Mouse (Mus musculus) intestine, embryonic 14.5 days (tissue): ENCODE measurements around the gene Spata17. TPM values are rescaled to one million over a fixed set of nuclear protein-coding genes. Genes with fewer than 3 reads are reported as not detected.

Experiments used
- ATAC-seq: fragments of 200-750 bp; cut with Nextera tagmentation; replicated peaks from 2 replicates; pipeline ENCODE4 v1.8.0; 2017; ENCODE audit warnings: low read depth, moderate number of reproducible peaks, moderate TSS enrichment, moderate library complexity; ENCODE audit not compliant: low FRiP score, low TSS enrichment
- DNase-seq: peaks from one replicate; pipeline ENCODE4 v3.0.0-alpha.2; 2018; ENCODE audit warnings: low spot score
- H3K27ac ChIP-seq: fragments of 300-500 bp; sonication (generic); 2 replicates; pipeline ENCODE4 v1.5.1; 2014; ENCODE audit warnings: low read depth, mild to moderate bottlenecking, control low read depth
- H3K27me3 ChIP-seq: fragments of 300-500 bp; sonication (generic); replicated peaks from 2 replicates; pipeline ENCODE4 v1.6.1; 2014; ENCODE audit warnings: low read length, control low read depth; ENCODE audit not compliant: control insufficient read depth, insufficient read depth
- H3K36me3 ChIP-seq: fragments of 300-500 bp; sonication (generic); 2 replicates; pipeline ENCODE4 v1.6.1; 2014; ENCODE audit warnings: low read length, control low read depth; ENCODE audit not compliant: control insufficient read depth, insufficient read depth
- H3K4me1 ChIP-seq: fragments of 300-500 bp; sonication (generic); replicated peaks from 2 replicates; pipeline ENCODE4 v1.6.1; 2014; ENCODE audit warnings: low read length, control low read depth, mixed read lengths; ENCODE audit not compliant: control insufficient read depth, insufficient read depth
- H3K4me2 ChIP-seq: fragments of 300-500 bp; sonication (generic); 2 replicates; pipeline ENCODE4 v1.6.1; 2014; ENCODE audit warnings: low read length
- H3K4me3 ChIP-seq: fragments of 300-500 bp; sonication (generic); 2 replicates; pipeline ENCODE4 v1.5.1; 2014; ENCODE audit warnings: low read depth, low read length, control low read depth, mixed read lengths
- H3K9ac ChIP-seq: fragments of 300-500 bp; sonication (generic); 2 replicates; pipeline ENCODE4 v1.6.1; 2014; ENCODE audit warnings: mild to moderate bottlenecking, low read length
- H3K9me3 ChIP-seq: fragments of 300-500 bp; sonication (generic); 2 replicates; pipeline ENCODE4 v1.6.1; 2016; ENCODE audit warnings: low read length, control low read depth; ENCODE audit not compliant: control insufficient read depth
- WGBS: fragments of 180-500 bp; shearing (Covaris S2); extraction: QIAGEN DNeasy Blood & Tissue Kit; methylation state at CpG from one replicate; pipeline ENCODE4 v1.1.7; 2014; 5-methylcytosine and 5-hydroxymethylcytosine counted together
- polyA plus RNA-seq: library from polyadenylated mRNA; unstranded; fragments of >200 nt; fragmentation: Nextera tagmentation; extraction: Ambion mirVana; gene quantifications from 2 replicates; pipeline ENCODE4 v1.2.1, GENCODE M21; 2014

Gene Spata17
- polyA plus RNA-seq, 1 experiment from 2014 or later: 0.66 TPM

- Histone ChIP-seq H3K27me3 (no peaks in the 10 kb centered on the region), H3K4me2 (no peak overlapping the region), H3K36me3 (peaks cover 22% of the 10 kb centered on the region), H3K9ac (no peak overlapping the region), H3K4me1 (no peaks in the 10 kb centered on the region; the same call in 1 of the 2 replicates), H3K27ac (no peak overlapping the region), H3K4me3 (no peak overlapping the region), H3K9me3 (no peaks in the 10 kb centered on the region)
- 92% methylated on average over 3 of the region's 3 CpGs for WGBS
- DNase-seq (no peak), ATAC-seq (no peak)
Measured at GRCm38 (mm10) chr1:187235161-187235560, 19.9 kb upstream of the Spata17 start.

GRCm38 (mm10) chr1:187232996-187233615 lies 17.8 kb upstream of the Spata17 start:
- Histone ChIP-seq H3K4me3 (no peak overlapping the region), H3K36me3 (peaks cover 22% of the 10 kb centered on the region), H3K27me3 (no peaks in the 10 kb centered on the region), H3K4me2 (no peak overlapping the region), H3K27ac (no peak overlapping the region), H3K9me3 (no peaks in the 10 kb centered on the region), H3K9ac (no peak overlapping the region), H3K4me1 (no peaks in the 10 kb centered on the region; the same call in none of the 2 replicates)
- WGBS: 72% methylated on average over 7 of the region's 7 CpGs
- DNase-seq: no peak
- ATAC-seq: no peak

- Histone ChIP-seq H3K9me3 (no peaks in the 10 kb centered on the region), H3K9ac (no peak overlapping the region), H3K4me2 (no peak overlapping the region), H3K27me3 (no peaks in the 10 kb centered on the region), H3K27ac (no peak overlapping the region), H3K4me1 (no peaks in the 10 kb centered on the region; the same call in none of the 2 replicates), H3K36me3 (peaks cover 25% of the 10 kb centered on the region), H3K4me3 (no peak overlapping the region)
- whole genome bisulfite sequencing: 69% methylated on average over 14 of the region's 14 CpGs
- DNase-seq (no peak), ATAC-seq (no peak)
Measured at GRCm38 (mm10) chr1:187232196-187232955, 17.1 kb upstream of the Spata17 start.

GRCm38 (mm10) chr1:187230255-187230654 lies 15.0 kb upstream of the Spata17 start:
- Histone ChIP-seq H3K4me1 (peaks cover 11% of the 10 kb centered on the region), H3K27me3 (no peaks in the 10 kb centered on the region), H3K27ac (no peak overlapping the region), H3K4me2 (no peak overlapping the region), H3K36me3 (peaks cover 31% of the 10 kb centered on the region), H3K9ac (no peak overlapping the region), H3K4me3 (no peak overlapping the region), H3K9me3 (no peaks in the 10 kb centered on the region)
- WGBS: 87% methylated on average over 5 of the region's 5 CpGs
- DNase-seq: no peak
- ATAC-seq: no peak

- no peak overlapping the region for H3K4me2 ChIP-seq
- no peaks in the 10 kb centered on the region for H3K27me3 ChIP-seq
- no peak overlapping the region for H3K4me3 ChIP-seq
- peaks cover 27% of the 10 kb centered on the region for H3K36me3 ChIP-seq
- H3K4me1 ChIP-seq: peaks cover 11% of the 10 kb centered on the region
- WGBS: 74% methylated on average over 13 of the region's 13 CpGs
- H3K27ac ChIP-seq: no peak overlapping the region
- H3K9ac ChIP-seq: no peak overlapping the region
- ATAC-seq (no peak), DNase-seq (no peak)
- H3K9me3 ChIP-seq: no peaks in the 10 kb centered on the region
Measured at GRCm38 (mm10) chr1:187228414-187229146, 13.3 kb upstream of the Spata17 start.

- Histone ChIP-seq H3K4me3 (no peak overlapping the region), H3K9ac (no peak overlapping the region), H3K27me3 (no peaks in the 10 kb centered on the region), H3K9me3 (no peaks in the 10 kb centered on the region), H3K36me3 (peaks cover 20% of the 10 kb centered on the region), H3K4me2 (no peak overlapping the region), H3K4me1 (peaks cover 11% of the 10 kb centered on the region), H3K27ac (no peak overlapping the region)
- ATAC-seq: 0 out of 2 replicates have a peak, but pooled peaks have one; percentile 62
- DNase-seq: no peak
- 56% methylated on average over 11 of the region's 11 CpGs for WGBS
Measured at GRCm38 (mm10) chr1:187226328-187227025, 11.2 kb upstream of the Spata17 start.

GRCm38 (mm10) chr1:187220756-187221155 lies 5.5 kb upstream of the Spata17 start:
- H3K27ac ChIP-seq: no peak overlapping the region
- H3K4me2 ChIP-seq: no peak overlapping the region
- no peaks in the 10 kb centered on the region for H3K27me3 ChIP-seq
- 0 out of 2 replicates have a peak, but pooled peaks cover 3% of the 10 kb centered on the region for H3K4me1 ChIP-seq
- no peak overlapping the region for H3K9ac ChIP-seq
- ATAC-seq: no peak
- no peak overlapping the region for H3K4me3 ChIP-seq
- 63% methylated on average over 6 of the region's 6 CpGs for WGBS
- H3K36me3 ChIP-seq: peaks cover 4% of the 10 kb centered on the region
- DNase-seq: no peak
- H3K9me3 ChIP-seq: no peaks in the 10 kb centered on the region
